Mouse (Mus musculus) kidney, adult 2 months (tissue): ENCODE measurements around the gene Hesx1.

ENCODE experiments used
- CTCF ChIP-seq: fragments of 200-500 bp; conservative IDR thresholded peaks from 2 replicates; pipeline ENCODE4 v1.5.1; 2011; ENCODE audit warnings: low read depth, mild to moderate bottlenecking, control low read depth, low read length, moderate library complexity, mixed read lengths; ENCODE audit not compliant: insufficient read depth, insufficient read length
- POLR2A ChIP-seq: fragments of 200-500 bp; IDR thresholded peaks from one replicate; pipeline ENCODE4 v1.6.1; 2011; ENCODE audit warnings: low read depth, low read length, control low read depth

DNA sequence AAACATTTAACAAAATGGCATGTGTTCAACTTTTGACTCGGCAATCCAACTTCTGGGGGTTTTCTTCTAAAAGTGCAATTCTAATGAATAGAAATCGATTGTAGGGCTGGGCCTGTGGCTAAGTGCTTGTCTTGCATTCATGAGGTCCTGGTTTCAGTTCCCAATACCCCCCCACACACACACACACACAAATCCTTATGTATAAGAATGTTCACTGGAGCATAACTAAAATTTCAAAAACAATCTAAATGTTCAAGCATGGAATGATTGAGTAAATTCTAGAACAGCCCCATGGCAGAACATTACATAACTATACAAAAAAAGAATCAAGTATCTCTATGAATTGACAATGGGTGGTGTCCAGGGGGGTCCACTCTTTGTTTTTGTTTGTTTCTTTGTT, 23.7 kb downstream of the Hesx1 start:
- no peak for TF ChIP-seq CTCF
- TF ChIP-seq POLR2A: no peak
